Mouse (Mus musculus) embryonic facial prominence, embryonic 13.5 days (tissue): ENCODE measurements around the gene Gzma. TPM values are rescaled to one million over a fixed set of nuclear protein-coding genes. Genes with fewer than 3 reads are reported as not detected.

ENCODE experiments used
- ATAC-seq: fragments of 200-750 bp; cut with Nextera tagmentation; 2 replicates; pipeline ENCODE4 v1.8.0; 2017; ENCODE audit warnings: low read depth; ENCODE audit not compliant: insufficient number of reproducible peaks, insufficient read depth, low FRiP score, low TSS enrichment
- H3K27ac ChIP-seq: fragments of 300-500 bp; sonication (generic); 2 replicates; pipeline ENCODE4 v1.5.1; 2015; ENCODE audit warnings: moderate library complexity, mild to moderate bottlenecking, inconsistent platforms
- H3K27me3 ChIP-seq: fragments of 300-500 bp; sonication (generic); 2 replicates; pipeline ENCODE4 v1.6.1; 2015; ENCODE audit warnings: mild to moderate bottlenecking, inconsistent platforms
- H3K36me3 ChIP-seq: fragments of 300-500 bp; sonication (generic); 2 replicates; pipeline ENCODE4 v1.6.1; 2015; ENCODE audit warnings: mild to moderate bottlenecking, inconsistent platforms
- H3K4me1 ChIP-seq: fragments of 300-500 bp; sonication (generic); 2 replicates; pipeline ENCODE4 v1.6.1; 2015; ENCODE audit warnings: inconsistent platforms
- H3K4me2 ChIP-seq: fragments of 300-500 bp; sonication (generic); 2 replicates; pipeline ENCODE4 v1.6.1; 2015; ENCODE audit warnings: moderate library complexity, mild to moderate bottlenecking, inconsistent platforms
- H3K4me3 ChIP-seq: fragments of 300-500 bp; sonication (generic); 2 replicates; pipeline ENCODE4 v1.5.1; 2015; ENCODE audit warnings: mild to moderate bottlenecking, inconsistent platforms
- H3K9ac ChIP-seq: fragments of 300-500 bp; sonication (generic); 2 replicates; pipeline ENCODE4 v1.6.1; 2015; ENCODE audit warnings: mild to moderate bottlenecking, inconsistent platforms
- H3K9me3 ChIP-seq: fragments of 300-500 bp; sonication (generic); 2 replicates; pipeline ENCODE4 v1.6.1; 2016; ENCODE audit warnings: inconsistent platforms
- WGBS: fragments of 180-500 bp; shearing (Covaris S2); methylation state at CpG from one replicate; pipeline ENCODE4 v1.1.7; 2015; ENCODE audit warnings: mixed read lengths; 5-methylcytosine and 5-hydroxymethylcytosine counted together
- polyA plus RNA-seq: library from polyadenylated mRNA; unstranded; fragments of >200 nt; fragmentation: Nextera tagmentation; extraction: Ambion mirVana; gene quantifications from 2 replicates; pipeline ENCODE4 v1.2.1, GENCODE M21; 2015

Gene Gzma
- polyA plus RNA-seq, 1 experiment from 2014 or later = not detected

DNA sequence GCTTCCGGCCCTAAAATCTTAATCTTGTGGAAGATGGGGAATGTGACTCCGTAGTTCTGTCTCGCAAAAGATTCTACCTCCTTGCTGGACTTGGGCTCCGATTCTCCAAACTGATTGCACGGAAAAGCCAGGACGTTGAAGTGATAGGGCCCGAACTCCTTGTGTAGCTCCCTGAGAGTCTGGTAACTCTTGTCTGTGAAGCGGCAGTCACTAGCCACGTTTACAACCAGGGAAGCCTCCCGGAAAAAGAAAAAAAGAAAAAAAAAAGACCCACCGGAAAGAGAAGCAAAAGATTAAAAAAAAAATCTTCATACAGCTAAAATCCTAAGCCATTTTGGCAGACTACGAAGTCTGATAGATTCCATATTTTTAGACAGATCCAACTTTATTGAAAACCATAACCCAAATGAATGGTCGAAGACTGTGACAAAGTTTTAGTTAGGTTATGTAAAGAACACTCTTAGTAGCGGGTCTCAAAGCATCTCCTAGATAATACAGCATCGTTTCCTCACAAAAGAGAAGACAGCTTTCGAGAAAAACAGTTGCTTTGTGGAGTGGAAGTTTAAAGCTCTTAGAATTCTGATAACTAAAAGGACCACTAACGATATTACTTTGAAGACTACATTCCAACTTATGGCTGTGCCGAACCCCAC is 55.2 kb downstream of the Gzma start:
- peak overlapping the region; percentile 65 for H3K4me3 ChIP-seq
- no peaks in the 10 kb centered on the region for H3K9me3 ChIP-seq
- H3K9ac ChIP-seq = peak overlapping the region; percentile 75
- peaks cover 9% of the 10 kb centered on the region for H3K4me1 ChIP-seq
- WGBS = 8% methylated on average over 18 of the region's 18 CpGs
- H3K4me2 ChIP-seq = peak overlapping the region; percentile 70
- peak overlapping the region; percentile 88 for H3K27ac ChIP-seq
- H3K36me3 ChIP-seq = peaks cover 26% of the 10 kb centered on the region
- ATAC-seq = no peak
- H3K27me3 ChIP-seq = no peaks in the 10 kb centered on the region

DNA sequence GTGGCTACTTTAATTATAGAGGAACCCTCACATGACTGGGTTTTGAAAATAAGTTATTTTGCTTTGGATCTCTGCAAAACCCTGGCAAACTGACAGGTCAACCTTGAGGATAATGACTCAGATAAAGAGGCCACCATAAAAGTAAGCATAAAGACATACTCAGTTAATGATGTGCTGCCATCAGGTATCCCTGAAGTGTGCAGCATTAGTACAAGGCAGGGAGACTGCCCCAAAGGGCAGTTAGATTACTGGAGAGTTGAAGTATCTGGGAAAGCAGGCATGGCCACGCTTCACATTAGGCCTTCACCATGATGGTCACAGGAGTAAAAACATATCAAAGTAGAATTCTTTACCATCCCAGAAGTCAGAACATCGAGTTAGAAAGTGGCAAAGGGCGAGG is 55.9 kb downstream of the Gzma start:
- ATAC-seq = no peak
- 50% methylated on average over 3 of the region's 3 CpGs for WGBS

More for the DNA sequence above, 55.9 kb downstream of the Gzma start:
- H3K4me1 ChIP-seq = peaks cover 9% of the 10 kb centered on the region
- no peaks in the 10 kb centered on the region for H3K9me3 ChIP-seq
- peak overlapping the region; percentile 75 for H3K9ac ChIP-seq
- peak overlapping the region; percentile 70 for H3K4me2 ChIP-seq
- H3K27ac ChIP-seq = peak overlapping the region; percentile 88; the same call in 1 of the 2 replicates
- peak overlapping the region; percentile 65 for H3K4me3 ChIP-seq
- H3K27me3 ChIP-seq = no peaks in the 10 kb centered on the region
- peaks cover 26% of the 10 kb centered on the region for H3K36me3 ChIP-seq

Other genes starting within 250 kb of the Gzma start
- gene Mtrex, start 173.6 kb downstream of the Gzma start, polyA plus RNA-seq = 74.7 and 78.6 TPM in 2 replicates
- gene Dhx29, start 173.5 kb downstream of the Gzma start, polyA plus RNA-seq = 31.6 and 44.2 TPM in 2 replicates
- 0.63 and 1.1 TPM in 2 replicates for gene Ccno, start 113.2 kb downstream of the Gzma start, polyA plus RNA-seq
- gene Mcidas, start 107.1 kb downstream of the Gzma start, polyA plus RNA-seq = 0.21 and 0.34 TPM in 2 replicates
- gene Cdc20b, start 65.9 kb downstream of the Gzma start, polyA plus RNA-seq = 0.14 TPM in 1 of 2 replicates, not detected in the other
- gene Gpx8, start 54.6 kb downstream of the Gzma start, polyA plus RNA-seq = 181 and 205 TPM in 2 replicates
- 2.6 and 3.7 TPM in 2 replicates for gene Esm1, start 108.7 kb upstream of the Gzma start, polyA plus RNA-seq
- not detected in 2 replicates for gene Gzmk, start 124.9 kb upstream of the Gzma start, polyA plus RNA-seq
- 7.6 and 7.7 TPM in 2 replicates for gene BC067074, start 192.2 kb upstream of the Gzma start, polyA plus RNA-seq